Mouse (Mus musculus): ENCODE measurements at regions not wholly inside any gene's neighbourhood (a gene's known extent, or its start where the extent isn't known, plus 50 kb on each side); places are given as distances from the start of the nearest gene placed in this dataset.

DNA sequence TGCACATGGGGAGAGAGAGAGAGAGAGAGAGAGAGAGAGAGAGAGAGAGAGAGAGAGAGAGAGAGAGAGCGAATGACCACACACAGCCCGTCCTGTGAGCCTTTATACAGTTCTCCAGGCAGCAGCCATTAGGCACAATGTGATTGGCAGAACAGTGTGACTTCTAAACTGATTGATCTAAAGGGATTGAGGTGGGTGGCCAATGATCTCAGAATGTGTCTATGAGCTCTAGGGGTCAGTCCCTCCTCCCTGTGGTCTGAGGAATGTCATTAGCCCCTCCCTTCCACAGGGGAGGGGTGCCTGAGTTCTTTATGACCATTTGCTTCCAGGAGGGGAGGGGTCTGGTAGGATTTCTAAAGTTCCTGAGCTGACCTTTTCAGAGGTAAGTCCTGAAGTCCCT, 62.1 kb downstream of the Duxbl3 start:
- peak; percentile 22 for DNase-seq (ENCODE audit: low spot score)

DNA sequence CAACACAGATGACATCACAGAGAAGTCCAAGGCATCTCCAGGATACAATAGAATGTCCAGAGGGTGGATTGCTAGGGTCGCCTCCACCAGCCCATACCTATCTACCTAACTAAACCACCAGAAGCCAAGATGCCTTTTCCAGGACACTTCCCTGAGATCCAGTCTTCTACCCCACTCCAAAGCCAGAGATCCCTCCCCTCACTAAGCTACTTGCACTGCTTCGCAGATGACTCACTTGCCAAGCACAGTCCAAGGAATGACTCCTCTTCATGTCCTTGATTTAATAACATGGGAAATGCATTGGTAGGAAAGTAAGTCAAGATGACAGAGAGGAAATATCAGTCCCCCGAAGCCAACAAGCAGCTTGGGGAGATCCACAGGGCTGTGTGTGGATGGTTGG, 63.0 kb downstream of the Duxbl3 start:
- no peak for DNase-seq (ENCODE audit: low spot score)

DNA sequence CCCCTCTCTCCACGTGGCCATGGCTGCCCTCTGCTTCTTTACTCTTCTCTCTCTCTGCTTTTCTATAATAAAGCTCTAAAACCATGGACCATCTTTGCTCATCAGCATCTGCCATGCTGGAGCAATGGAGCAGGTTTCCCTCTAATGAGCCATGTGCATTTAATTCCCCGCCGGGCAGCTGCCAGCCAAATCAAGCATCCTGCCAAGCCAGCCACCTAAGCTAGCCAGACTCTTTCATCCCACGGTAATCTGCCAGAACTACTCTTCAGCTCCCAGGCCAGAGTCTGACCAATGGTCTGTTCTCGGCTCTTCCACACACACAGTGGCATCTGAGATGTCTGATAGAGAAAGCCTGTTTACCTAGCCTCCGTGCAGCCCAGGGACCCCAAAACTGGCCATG, 70.8 kb downstream of the Duxbl3 start:
- no peak for DNase-seq (ENCODE audit: low spot score)

DNA sequence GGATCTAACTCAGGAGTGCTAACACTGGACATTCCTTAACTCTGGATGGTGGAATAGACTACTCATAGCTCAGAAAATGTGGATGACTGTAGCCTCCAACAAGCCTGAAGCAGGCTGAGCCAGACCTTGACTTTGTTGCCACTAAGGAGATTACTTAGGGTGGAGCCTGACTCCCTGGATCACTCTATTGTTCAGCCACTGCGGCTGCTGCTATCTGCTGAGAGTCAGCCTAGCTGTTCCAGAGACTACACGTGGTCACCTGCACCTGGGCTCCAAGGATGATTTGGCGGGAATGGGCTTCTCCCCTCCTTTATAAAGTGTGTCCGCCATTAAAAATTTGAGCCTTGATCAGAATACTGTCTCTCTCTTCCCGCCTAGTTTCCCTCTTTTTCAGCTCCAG, 83.3 kb downstream of the Duxbl3 start:
- DNase-seq (ENCODE audit: low spot score): no peak

DNA sequence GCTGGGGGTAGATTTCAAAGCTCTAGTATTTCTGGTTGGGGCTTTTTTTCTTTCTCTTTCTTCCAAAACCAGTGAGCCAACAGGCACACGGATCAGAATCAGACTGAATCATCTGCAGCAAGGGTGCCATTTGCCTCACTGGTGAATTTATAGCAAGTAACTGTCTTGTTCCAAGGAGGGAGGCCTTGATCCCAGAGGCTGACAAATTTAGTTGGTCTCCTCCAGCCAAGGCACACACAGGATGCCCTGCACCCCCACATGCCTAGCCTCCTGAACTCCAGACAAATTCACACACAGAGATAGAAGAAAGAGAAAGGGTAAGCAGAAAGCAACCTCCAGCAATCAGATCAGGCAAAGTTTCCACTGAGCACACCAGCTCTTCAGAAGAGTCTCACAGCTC, 87.5 kb downstream of the Duxbl3 start:
- no peak for DNase-seq (ENCODE audit: low spot score)

DNA sequence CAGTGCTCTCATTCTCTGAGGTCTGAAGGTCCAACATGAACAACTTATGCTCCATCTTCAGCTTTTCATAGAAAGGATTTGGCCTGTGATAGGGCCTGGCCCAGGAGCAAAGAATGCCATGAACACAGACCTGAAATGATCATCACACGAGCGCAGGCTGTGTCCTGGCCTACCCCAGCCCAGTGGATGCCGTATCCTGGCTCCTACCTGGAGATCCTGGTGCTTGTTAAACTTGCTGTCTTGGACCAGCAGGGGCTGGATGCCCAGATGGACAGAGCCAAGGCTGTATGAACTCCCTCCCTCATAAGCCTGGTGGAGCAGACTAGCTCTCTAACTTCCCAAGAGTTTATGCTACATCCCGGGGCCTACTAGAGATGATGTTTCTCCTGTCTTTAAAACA, 89.5 kb downstream of the Duxbl3 start:
- no peak for DNase-seq (ENCODE audit: low spot score)

DNA sequence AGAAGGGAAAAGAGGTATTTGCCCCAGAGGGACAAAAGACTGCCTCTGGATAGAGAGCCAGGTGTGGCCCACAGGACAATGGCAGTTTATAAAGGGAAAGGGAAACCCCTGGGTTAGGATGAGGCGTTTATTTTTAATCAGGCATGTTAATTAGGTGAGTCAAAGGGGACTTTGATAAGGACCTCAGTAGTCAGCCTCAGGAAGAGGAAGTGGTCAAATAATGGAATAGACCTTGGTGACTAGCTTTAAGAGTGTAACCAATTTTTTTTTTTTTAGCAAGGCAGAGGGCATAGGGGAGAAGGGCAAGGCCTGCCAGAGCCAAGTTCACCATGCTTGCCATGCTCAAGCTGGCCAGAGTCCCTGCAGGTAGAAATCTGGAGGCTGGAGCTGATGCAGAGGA, 95.2 kb downstream of the Duxbl3 start:
- no peak for DNase-seq (ENCODE audit: low spot score)

DNA sequence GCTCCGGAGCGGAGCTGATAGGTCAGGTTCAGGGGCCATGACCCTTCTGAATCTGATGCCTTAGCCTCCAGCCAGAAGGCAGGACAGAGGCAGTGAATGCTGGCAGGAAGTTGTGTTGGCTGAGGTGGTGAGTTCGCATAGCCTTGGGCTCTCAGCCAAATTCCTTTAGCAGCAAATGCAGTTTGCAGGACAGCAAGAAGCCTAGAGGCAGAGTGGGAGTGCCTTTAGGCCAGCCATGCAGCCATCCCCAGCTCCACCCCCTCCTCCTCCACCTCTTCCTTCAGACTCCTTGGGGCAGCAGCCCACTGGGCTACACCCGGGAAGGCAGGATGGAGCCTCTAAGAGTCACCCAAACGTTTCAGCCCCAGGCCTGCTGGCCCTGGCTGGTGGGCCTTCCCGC, 99.5 kb downstream of the Duxbl3 start:
- DNase-seq (ENCODE audit: low spot score): peak; percentile 14

DNA sequence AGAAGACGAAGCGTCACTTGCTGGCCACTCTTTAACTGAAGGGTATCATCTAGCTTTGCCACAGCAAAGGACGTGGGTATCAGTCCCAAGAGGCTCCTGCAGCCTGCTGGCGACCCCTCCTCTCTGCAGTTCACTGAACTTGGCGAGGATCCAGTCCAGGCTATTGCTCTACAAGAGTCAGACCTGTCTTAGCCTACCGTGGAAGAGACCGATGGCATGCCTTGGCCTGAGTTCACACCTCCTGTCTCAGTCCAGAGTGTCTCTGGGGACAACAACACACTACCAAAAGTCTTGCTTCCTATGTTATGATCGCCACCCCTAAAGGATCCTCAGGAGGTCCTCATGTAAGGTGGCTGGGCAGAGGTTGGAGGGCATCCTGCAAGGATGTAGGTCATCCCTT, 100.2 kb downstream of the Duxbl3 start:
- no peak for DNase-seq (ENCODE audit: low spot score)

DNA sequence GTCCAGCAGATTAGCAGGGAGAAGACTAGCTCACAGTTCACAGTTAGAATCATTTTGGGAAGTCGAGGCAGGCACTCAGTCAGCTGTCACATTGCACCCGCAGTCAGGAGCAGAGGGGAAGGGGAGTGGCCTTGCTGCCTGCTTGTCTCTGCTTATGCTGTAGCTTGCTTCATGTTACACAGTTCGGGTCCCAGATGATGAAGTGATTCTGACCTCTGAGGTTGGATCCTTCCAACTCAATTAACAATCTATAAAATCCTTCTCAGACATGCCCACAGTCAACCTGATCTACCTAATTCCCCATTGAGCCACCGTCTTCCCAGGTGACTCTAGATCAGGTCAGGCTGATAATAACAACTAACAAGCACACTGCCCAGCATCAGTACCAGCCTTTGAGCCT, 102.3 kb downstream of the Duxbl3 start:
- no peak for DNase-seq (ENCODE audit: low spot score)

DNA sequence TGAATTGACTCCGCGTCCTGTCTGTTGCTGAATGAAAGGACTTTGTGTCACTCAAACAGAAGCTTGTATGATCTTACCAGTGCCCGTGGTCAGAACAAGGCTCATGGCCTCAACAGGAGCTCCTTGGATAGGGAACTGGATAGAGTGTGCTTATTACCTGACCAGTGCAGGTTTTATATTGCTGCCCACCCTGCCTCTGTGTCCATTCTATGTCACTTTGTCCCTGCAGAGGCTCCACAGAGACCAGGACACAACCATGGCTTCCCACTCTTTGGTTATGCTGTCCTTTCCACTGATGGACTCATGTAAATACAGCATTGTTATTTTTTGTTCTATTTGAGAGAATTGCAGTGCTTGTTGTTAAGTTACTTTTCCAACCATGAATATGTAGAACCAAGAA, 103.4 kb downstream of the Duxbl3 start:
- DNase-seq (ENCODE audit: low spot score): no peak

All from embryo, embryonic 10.5 days (tissue).